Mouse (Mus musculus): ENCODE data around the gene Krtap1-5. TPM values are rescaled to one million over a fixed set of nuclear protein-coding genes. Genes with fewer than 3 reads are reported as not detected.
"Not testable (repeated sequence)": the region's sequence is repeated elsewhere in the genome, so short reads cannot be mapped to it uniquely, and the experiment has no call there.

The Krtap1-5 gene
- total and polyA plus RNA-seq, 3 experiments, result not detected

DNA sequence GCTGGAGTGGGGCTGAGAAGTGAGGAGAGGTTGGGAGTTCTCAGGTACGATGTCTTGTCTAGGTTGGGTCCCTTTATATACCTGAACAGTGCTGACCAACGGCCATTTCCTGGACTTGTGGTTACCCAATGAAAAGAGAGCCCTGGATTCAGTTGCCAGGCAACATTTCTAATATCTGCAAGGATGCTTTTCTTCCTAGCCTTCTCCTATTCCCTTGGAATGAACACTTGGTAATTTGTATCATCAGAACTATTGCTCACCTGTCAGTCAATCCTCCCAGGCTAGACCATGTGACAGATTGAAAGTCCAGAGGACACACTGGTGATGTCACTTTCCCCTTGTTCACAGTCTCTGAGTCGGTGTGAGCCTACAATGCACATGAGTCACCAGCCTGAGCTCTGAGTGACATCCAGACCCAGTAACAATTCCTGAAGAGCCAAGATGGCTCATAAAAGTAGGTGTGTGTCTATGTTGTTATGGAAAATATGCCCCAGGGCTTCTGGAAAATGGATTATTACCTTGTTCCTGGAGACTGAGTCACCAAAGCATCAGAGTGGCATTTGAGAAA is 34.1 kb upstream of the Krtap1-5 start, which contains the start of gene Krtap2-4:
Krtap2-4 (minus strand) TSS at position 51 of the 568 bp plus-strand sequence.
- in situ Hi-C loops (cut with MboI; ENCODE audit: low pct_ligation_motif_present, low pct_unique_long_range_greater_than_20kb, low sequenced_read_pairs) (no loop called here), dilution Hi-C loops (cut with MboI; ENCODE audit: extremely low pct_ligation_motif_present, extremely low pct_unique_long_range_greater_than_20kb, low sequenced_read_pairs) (no loop called here)
- no peak within 1 kb of the TSS for H3K4me3 ChIP-seq (replicated peaks in 1 of 3; ENCODE audit: low read depth in 2 of 3, low read length in 2 of 3, poor library complexity in 1 of 3)
- no peaks in the 10 kb centered on the region for H3K4me1 ChIP-seq (ENCODE audit: control insufficient read depth in 1 of 2, insufficient read depth in 2 of 2)
- no peak within 1 kb of the TSS for H3K9ac ChIP-seq (ENCODE audit: insufficient read depth, low read depth)
- no peak within 1 kb of the TSS for H3K4me2 ChIP-seq (ENCODE audit: insufficient read depth, low read depth, poor library complexity, severe bottlenecking)
- peaks cover 79% of the 10 kb centered on the region for H3K27me3 ChIP-seq (replicated peaks)
- DNase-seq (ENCODE audit: extremely low read depth), result no peak
- no peaks in the 10 kb centered on the region for H3K79me2 ChIP-seq (replicated peaks; ENCODE audit: control insufficient read depth, extremely low read depth, insufficient read depth, poor library complexity, severe bottlenecking)
- no peaks in the 10 kb centered on the region for H3K9me3 ChIP-seq (replicated peaks; ENCODE audit: low read length)
- no peaks in the 10 kb centered on the region for H3K36me3 ChIP-seq (replicated peaks in 1 of 2; ENCODE audit: control insufficient read depth in 1 of 2, insufficient read depth in 1 of 2, low read length in 1 of 2)
- TF ChIP-seq USF1 (IDR thresholded peaks at IDR 0.05; ENCODE audit: low read depth, low read length) (no peak), ZC3H11A (IDR thresholded peaks at IDR 0.05; ENCODE audit: low read depth, low read length) (no peak), TBP (conservative IDR thresholded peaks at IDR 0.05; ENCODE audit: low read depth, low read length) (no peak), KAT2A (IDR thresholded peaks at IDR 0.05; ENCODE audit: insufficient replicate concordance, low read length) (no peak), UBTF (IDR thresholded peaks at IDR 0.05; ENCODE audit: low read depth, low read length) (no peak), RAD21 (IDR thresholded peaks at IDR 0.05; ENCODE audit: low read depth, low read length) (no peak), SIN3A (IDR thresholded peaks at IDR 0.05; ENCODE audit: low read length) (no peak), BHLHE40 (IDR thresholded peaks at IDR 0.05; ENCODE audit: low read depth, low read length) (no peak), EP300 (IDR thresholded peaks at IDR 0.05; ENCODE audit: low read length) (no peak), ZKSCAN1 (IDR thresholded peaks at IDR 0.05; ENCODE audit: borderline replicate concordance, low read depth, low read length) (no peak), ETS1 (conservative IDR thresholded peaks at IDR 0.05; ENCODE audit: low read depth, low read length) (no peak)
- no peak within 1 kb of the TSS for H3K27ac ChIP-seq (ENCODE audit: insufficient read depth, low read depth)

- peaks cover 76% of the 10 kb centered on the region for H3K27me3 ChIP-seq (replicated peaks)
- H3K36me3 ChIP-seq (replicated peaks in 1 of 2; ENCODE audit: control insufficient read depth in 1 of 2, insufficient read depth in 1 of 2, low read length in 1 of 2); H3K79me2 ChIP-seq (replicated peaks; ENCODE audit: control insufficient read depth, extremely low read depth, insufficient read depth, poor library complexity, severe bottlenecking); H3K27ac ChIP-seq (ENCODE audit: insufficient read depth, low read depth); H3K9ac ChIP-seq (ENCODE audit: insufficient read depth, low read depth); H3K9me3 ChIP-seq (replicated peaks; ENCODE audit: low read length); in situ Hi-C loops (cut with MboI; ENCODE audit: low pct_ligation_motif_present, low pct_unique_long_range_greater_than_20kb, low sequenced_read_pairs); dilution Hi-C loops (cut with MboI; ENCODE audit: extremely low pct_ligation_motif_present, extremely low pct_unique_long_range_greater_than_20kb, low sequenced_read_pairs); H3K4me2 ChIP-seq (ENCODE audit: insufficient read depth, low read depth, poor library complexity, severe bottlenecking); DNase-seq (ENCODE audit: extremely low read depth); H3K4me3 ChIP-seq (replicated peaks in 1 of 3; ENCODE audit: low read depth in 2 of 3, low read length in 2 of 3, poor library complexity in 1 of 3); H3K4me1 ChIP-seq (ENCODE audit: control insufficient read depth in 1 of 2, insufficient read depth in 2 of 2): not testable (repeated sequence)
Observed at GRCm38 (mm10) chr11:99610089-99610488, 29.3 kb upstream of the Krtap1-5 start, which contains the start of gene Gm11937. Gene Gm11937 (minus strand): TSS chr11:99610189.

- Histone ChIP-seq H3K4me1 (ENCODE audit: control insufficient read depth in 1 of 2, insufficient read depth in 2 of 2) (no peaks in the 10 kb centered on the region), H3K9ac (ENCODE audit: insufficient read depth, low read depth) (no peak overlapping the region), H3K79me2 (replicated peaks; ENCODE audit: control insufficient read depth, extremely low read depth, insufficient read depth, poor library complexity, severe bottlenecking) (no peaks in the 10 kb centered on the region), H3K4me2 (ENCODE audit: insufficient read depth, low read depth, poor library complexity, severe bottlenecking) (no peak overlapping the region), H3K27me3 (replicated peaks) (peaks cover 80% of the 10 kb centered on the region), H3K27ac (ENCODE audit: insufficient read depth, low read depth) (no peak overlapping the region), H3K4me3 (replicated peaks in 1 of 3; ENCODE audit: low read depth in 2 of 3, low read length in 2 of 3, poor library complexity in 1 of 3) (no peak overlapping the region), H3K9me3 (replicated peaks; ENCODE audit: low read length) (no peaks in the 10 kb centered on the region), H3K36me3 (replicated peaks in 1 of 2; ENCODE audit: control insufficient read depth in 1 of 2, insufficient read depth in 1 of 2, low read length in 1 of 2) (no peaks in the 10 kb centered on the region)
- DNase-seq (ENCODE audit: extremely low read depth), result no peak
- TF ChIP-seq MAZ (IDR thresholded peaks at IDR 0.05; ENCODE audit: low read depth, low read length), result no peak
- TF ChIP-seq RAD21 (IDR thresholded peaks at IDR 0.05; ENCODE audit: low read depth, low read length), result no peak
- TF ChIP-seq CTCF (conservative IDR thresholded peaks at IDR 0.05 in 1 of 2, IDR thresholded peaks at IDR 0.05 in 1 of 2; ENCODE audit: low read depth in 2 of 2, low read length in 2 of 2), result no peak
- no peak for TF ChIP-seq KAT2A (IDR thresholded peaks at IDR 0.05; ENCODE audit: insufficient replicate concordance, low read length)
- TF ChIP-seq HCFC1 (IDR thresholded peaks at IDR 0.05; ENCODE audit: low read depth, low read length), result no peak
- TF ChIP-seq GABPA (IDR thresholded peaks at IDR 0.05; ENCODE audit: insufficient replicate concordance, low read depth, low read length), result no peak
- no peak for TF ChIP-seq JUND (conservative IDR thresholded peaks at IDR 0.05; ENCODE audit: low read depth, low read length)
- no peak for TF ChIP-seq ZKSCAN1 (IDR thresholded peaks at IDR 0.05; ENCODE audit: borderline replicate concordance, low read depth, low read length)
- in situ Hi-C loops (cut with MboI; ENCODE audit: low pct_ligation_motif_present, low pct_unique_long_range_greater_than_20kb, low sequenced_read_pairs), result no loop called here
- dilution Hi-C loops (cut with MboI; ENCODE audit: extremely low pct_ligation_motif_present, extremely low pct_unique_long_range_greater_than_20kb, low sequenced_read_pairs), result no loop called here
Observed at GRCm38 (mm10) chr11:99609126-99609525, 28.3 kb upstream of the Krtap1-5 start.

DNA sequence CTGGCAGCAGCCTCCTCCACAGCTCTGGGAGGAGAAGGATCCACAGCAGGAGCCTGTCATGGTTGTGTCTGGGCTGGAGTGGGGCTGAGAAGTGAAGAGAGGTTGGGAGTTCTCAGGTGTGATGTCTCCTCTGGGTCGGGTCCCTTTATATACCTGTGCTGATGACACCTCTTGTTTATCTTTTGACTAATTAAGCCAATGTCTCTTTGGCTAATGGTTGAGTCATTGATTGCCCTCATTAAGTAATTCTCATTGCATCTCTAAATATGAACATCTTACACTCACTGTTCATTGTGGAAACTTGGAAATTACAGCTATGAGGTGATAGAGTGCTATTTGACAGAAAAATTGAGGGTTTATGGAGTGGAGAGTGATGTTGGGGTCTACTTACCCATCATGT is 22.4 kb upstream of the Krtap1-5 start, which contains the start of gene Gm11938:
Gm11938 (minus strand) TSS at position 101 of the 400 bp plus-strand sequence.
- H3K9ac ChIP-seq (ENCODE audit: insufficient read depth, low read depth); H3K4me3 ChIP-seq (replicated peaks in 1 of 3; ENCODE audit: low read depth in 2 of 3, low read length in 2 of 3, poor library complexity in 1 of 3); H3K36me3 ChIP-seq (replicated peaks in 1 of 2; ENCODE audit: control insufficient read depth in 1 of 2, insufficient read depth in 1 of 2, low read length in 1 of 2); DNase-seq (ENCODE audit: extremely low read depth); in situ Hi-C loops (cut with MboI; ENCODE audit: low pct_ligation_motif_present, low pct_unique_long_range_greater_than_20kb, low sequenced_read_pairs); H3K9me3 ChIP-seq (replicated peaks; ENCODE audit: low read length); H3K79me2 ChIP-seq (replicated peaks; ENCODE audit: control insufficient read depth, extremely low read depth, insufficient read depth, poor library complexity, severe bottlenecking); H3K27ac ChIP-seq (ENCODE audit: insufficient read depth, low read depth); H3K4me2 ChIP-seq (ENCODE audit: insufficient read depth, low read depth, poor library complexity, severe bottlenecking); H3K4me1 ChIP-seq (ENCODE audit: control insufficient read depth in 1 of 2, insufficient read depth in 2 of 2); dilution Hi-C loops (cut with MboI; ENCODE audit: extremely low pct_ligation_motif_present, extremely low pct_unique_long_range_greater_than_20kb, low sequenced_read_pairs): not testable (repeated sequence)
- peaks cover 73% of the 10 kb centered on the region for H3K27me3 ChIP-seq (replicated peaks)
